Mouse (Mus musculus): Measurements from ENCODE around the gene Fabp6. TPM values are rescaled to one million over a fixed set of nuclear protein-coding genes. Genes with fewer than 3 reads are reported as not detected.

Fabp6 gene
- total and polyA plus RNA-seq, 3 experiments = not detected

DNA sequence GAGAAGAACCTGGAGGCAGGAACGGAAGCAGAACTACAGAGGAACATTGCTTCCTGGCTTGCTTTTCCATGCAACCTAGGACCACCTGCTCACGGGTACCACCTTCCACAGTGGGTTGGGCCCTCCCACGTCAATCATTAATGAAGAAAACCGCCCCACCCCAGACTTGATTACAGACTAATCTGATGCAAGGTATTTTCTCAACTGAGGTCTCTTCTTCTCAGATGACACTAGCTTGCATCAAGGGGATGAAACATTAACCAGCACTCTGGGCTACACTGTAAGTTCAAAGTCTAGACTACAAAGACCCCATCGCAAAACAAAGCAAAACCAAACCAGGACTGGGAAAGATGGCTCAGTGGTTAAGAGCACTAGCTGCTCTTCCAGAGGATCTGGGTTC, 20.4 kb upstream of the Fabp6 start:
- Histone ChIP-seq H3K9ac (ENCODE audit: low read depth, low read length) (no peak overlapping the region), H3K27me3 (ENCODE audit: control insufficient read depth, insufficient read depth, low read length) (no peaks in the 10 kb centered on the region), H3K27ac (no peak overlapping the region), H3K4me3 (no peak overlapping the region), H3K79me2 (replicated peaks; ENCODE audit: control insufficient read depth, insufficient read depth, low read length) (no peaks in the 10 kb centered on the region), H3K36me3 (ENCODE audit: control insufficient read depth, insufficient read depth, low read length) (no peaks in the 10 kb centered on the region), H3K4me1 (ENCODE audit: control insufficient read depth, insufficient read depth, low read length) (peaks cover 2% of the 10 kb centered on the region; the same call in 1 of the 2 replicates)
- intact Hi-C loops (cut with DNase I) = no loop called here
- TF ChIP-seq EP300 (IDR thresholded peaks at IDR 0.05; ENCODE audit: insufficient read depth, low read depth, low read length) (no peak), POLR2A (IDR thresholded peaks at IDR 0.05; ENCODE audit: insufficient read depth, low read depth, low read length) (no peak), CTCF (IDR thresholded peaks at IDR 0.05) (no peak)
- 82% methylated on average over 5 of the region's 5 CpGs for WGBS
- no peak for DNase-seq

DNA sequence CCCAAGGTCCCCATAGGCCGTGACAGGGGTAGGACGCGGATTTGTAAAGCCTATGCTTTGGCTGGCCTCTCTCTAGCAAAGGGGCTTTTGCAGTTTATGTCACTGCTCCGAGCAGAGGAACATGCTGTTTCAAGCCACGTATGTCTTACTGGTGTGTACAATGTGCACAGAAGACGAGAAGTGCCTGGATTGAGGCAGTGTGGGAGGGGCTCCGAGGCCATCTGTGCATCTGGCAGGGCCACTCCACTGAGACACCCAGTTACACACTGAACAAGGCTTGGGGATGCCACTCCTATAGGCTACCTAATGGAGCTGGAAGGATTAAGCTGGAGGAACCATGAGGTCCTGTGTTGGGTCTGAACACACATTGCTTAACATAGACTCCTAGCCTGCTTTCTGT, 17.1 kb upstream of the Fabp6 start:
- Histone ChIP-seq H3K27ac (peak overlapping the region; percentile 52), H3K4me1 (ENCODE audit: control insufficient read depth, insufficient read depth, low read length) (peaks cover 2% of the 10 kb centered on the region; the same call in 1 of the 2 replicates), H3K79me2 (replicated peaks; ENCODE audit: control insufficient read depth, insufficient read depth, low read length) (no peaks in the 10 kb centered on the region), H3K36me3 (ENCODE audit: control insufficient read depth, insufficient read depth, low read length) (no peaks in the 10 kb centered on the region), H3K9ac (ENCODE audit: low read depth, low read length) (no peak overlapping the region), H3K27me3 (ENCODE audit: control insufficient read depth, insufficient read depth, low read length) (no peaks in the 10 kb centered on the region), H3K4me3 (no peak overlapping the region)
- no peak for TF ChIP-seq EP300 (IDR thresholded peaks at IDR 0.05; ENCODE audit: insufficient read depth, low read depth, low read length)
- TF ChIP-seq POLR2A (IDR thresholded peaks at IDR 0.05; ENCODE audit: insufficient read depth, low read depth, low read length) = no peak
- TF ChIP-seq CTCF (IDR thresholded peaks at IDR 0.05) = no peak
- DNase-seq = peak; percentile 25 to 28
- WGBS = 69% methylated on average over 7 of the region's 7 CpGs
- intact Hi-C loops (cut with DNase I) = no loop called here

DNA sequence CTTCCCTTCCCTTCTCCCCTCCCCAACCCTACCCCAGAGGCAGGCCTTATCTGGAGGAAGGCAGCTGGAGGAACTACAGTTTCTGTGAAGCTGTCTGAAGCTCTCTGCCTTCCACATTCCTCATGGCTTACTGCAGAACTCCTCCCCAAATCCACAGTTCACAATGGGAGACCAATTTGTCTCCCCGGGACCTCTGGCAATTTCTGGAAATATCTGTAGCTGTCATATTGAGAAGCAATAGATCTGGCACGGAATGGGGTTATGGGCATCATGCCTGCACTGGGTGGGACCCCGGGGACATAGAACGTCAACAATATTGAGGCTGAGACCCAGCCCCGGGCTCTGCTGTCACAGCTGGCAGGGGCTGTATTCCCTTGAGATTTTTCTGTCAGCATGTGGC, 16.6 kb upstream of the Fabp6 start:
- WGBS = 42% methylated on average over 5 of the region's 5 CpGs
- Histone ChIP-seq H3K27me3 (ENCODE audit: control insufficient read depth, insufficient read depth, low read length) (no peaks in the 10 kb centered on the region), H3K79me2 (replicated peaks; ENCODE audit: control insufficient read depth, insufficient read depth, low read length) (no peaks in the 10 kb centered on the region), H3K36me3 (ENCODE audit: control insufficient read depth, insufficient read depth, low read length) (no peaks in the 10 kb centered on the region), H3K9ac (ENCODE audit: low read depth, low read length) (no peak overlapping the region), H3K4me3 (no peak overlapping the region), H3K27ac (peak overlapping the region; percentile 52), H3K4me1 (ENCODE audit: control insufficient read depth, insufficient read depth, low read length) (peaks cover 2% of the 10 kb centered on the region; the same call in 1 of the 2 replicates)
- no peak for TF ChIP-seq CTCF (IDR thresholded peaks at IDR 0.05)
- no peak for TF ChIP-seq POLR2A (IDR thresholded peaks at IDR 0.05; ENCODE audit: insufficient read depth, low read depth, low read length)
- TF ChIP-seq EP300 (IDR thresholded peaks at IDR 0.05; ENCODE audit: insufficient read depth, low read depth, low read length) = no peak
- DNase-seq = peak; percentile 50 to 60
- intact Hi-C loops (cut with DNase I) = no loop called here

DNA sequence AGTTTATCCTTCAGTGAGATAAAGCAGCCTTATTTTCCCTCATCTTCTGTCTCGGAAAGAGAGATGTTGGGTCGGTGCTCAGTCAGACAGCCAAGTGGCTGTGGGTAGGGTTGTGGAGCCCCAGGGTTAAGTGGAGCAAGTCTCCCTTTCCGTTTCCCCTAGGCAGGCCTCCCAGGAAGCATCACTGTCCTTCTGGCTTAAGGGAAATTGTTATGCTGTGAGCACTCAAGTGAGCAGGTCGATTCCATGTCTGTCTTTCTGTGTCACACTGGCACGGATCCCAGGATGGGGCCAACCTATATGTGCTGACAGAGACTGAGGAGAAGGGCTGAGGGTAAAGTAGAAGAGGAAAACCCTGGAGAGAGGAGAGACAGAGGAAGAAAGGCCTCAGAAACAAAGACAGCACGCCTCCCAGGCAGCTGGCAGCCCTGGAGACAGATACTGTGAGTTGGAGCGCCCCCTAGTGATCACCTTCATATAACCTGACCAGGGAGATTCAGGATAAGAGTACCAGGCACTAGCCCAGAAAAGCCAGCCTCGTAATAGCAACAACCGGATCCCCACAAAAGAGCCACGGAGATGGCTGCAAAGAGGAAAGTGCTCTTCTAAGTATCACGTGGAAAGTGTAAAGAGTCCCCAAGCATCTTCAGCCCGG, 11.6 kb upstream of the Fabp6 start:
- peak; percentile 71 to 73 for DNase-seq
- no peaks in the 10 kb centered on the region for H3K79me2 ChIP-seq (replicated peaks; ENCODE audit: control insufficient read depth, insufficient read depth, low read length)
- TF ChIP-seq EP300 (IDR thresholded peaks at IDR 0.05; ENCODE audit: insufficient read depth, low read depth, low read length) (0 out of 2 replicates have a peak, but pooled peaks have one; percentile 20), CTCF (IDR thresholded peaks at IDR 0.05) (peak; percentile 87), POLR2A (IDR thresholded peaks at IDR 0.05; ENCODE audit: insufficient read depth, low read depth, low read length) (no peak)
- intact Hi-C loops (cut with DNase I) = loop anchor here (1.0 to 2.0 kb wide), 2 partner anchors 26 to 119 kb away; partner anchors contain the start of gene 4933415A04Rik
- no peaks in the 10 kb centered on the region for H3K36me3 ChIP-seq (ENCODE audit: control insufficient read depth, insufficient read depth, low read length)
- 15% methylated on average over 12 of the region's 12 CpGs for whole genome bisulfite sequencing
- no peaks in the 10 kb centered on the region for H3K4me1 ChIP-seq (ENCODE audit: control insufficient read depth, insufficient read depth, low read length)
- H3K27me3 ChIP-seq (ENCODE audit: control insufficient read depth, insufficient read depth, low read length) = no peaks in the 10 kb centered on the region
- no peak overlapping the region for H3K4me3 ChIP-seq
- H3K9ac ChIP-seq (ENCODE audit: low read depth, low read length) = no peak overlapping the region
- no peak overlapping the region for H3K27ac ChIP-seq

DNA sequence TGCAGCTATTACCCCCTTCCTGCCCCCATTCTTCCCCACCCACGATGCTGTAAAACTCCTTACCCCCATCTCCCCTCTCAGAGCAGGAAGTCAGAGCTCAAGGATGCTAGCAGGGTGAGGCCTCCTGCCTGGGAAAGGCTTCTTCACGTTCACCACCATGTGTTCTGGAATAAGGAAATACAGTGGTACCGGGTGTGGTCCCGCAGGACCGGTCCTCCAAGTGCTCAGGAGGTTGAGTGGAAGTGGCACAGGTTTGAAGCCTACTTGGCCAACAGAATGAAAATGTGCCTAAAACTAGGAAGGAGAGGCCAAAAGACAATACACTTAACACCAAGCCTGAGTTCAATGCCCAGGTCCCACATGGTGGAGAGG, 9.3 kb upstream of the Fabp6 start:
- no peaks in the 10 kb centered on the region for H3K4me1 ChIP-seq (ENCODE audit: control insufficient read depth, insufficient read depth, low read length)
- intact Hi-C loops (cut with DNase I) = no loop called here
- H3K36me3 ChIP-seq (ENCODE audit: control insufficient read depth, insufficient read depth, low read length) = no peaks in the 10 kb centered on the region

DNA sequence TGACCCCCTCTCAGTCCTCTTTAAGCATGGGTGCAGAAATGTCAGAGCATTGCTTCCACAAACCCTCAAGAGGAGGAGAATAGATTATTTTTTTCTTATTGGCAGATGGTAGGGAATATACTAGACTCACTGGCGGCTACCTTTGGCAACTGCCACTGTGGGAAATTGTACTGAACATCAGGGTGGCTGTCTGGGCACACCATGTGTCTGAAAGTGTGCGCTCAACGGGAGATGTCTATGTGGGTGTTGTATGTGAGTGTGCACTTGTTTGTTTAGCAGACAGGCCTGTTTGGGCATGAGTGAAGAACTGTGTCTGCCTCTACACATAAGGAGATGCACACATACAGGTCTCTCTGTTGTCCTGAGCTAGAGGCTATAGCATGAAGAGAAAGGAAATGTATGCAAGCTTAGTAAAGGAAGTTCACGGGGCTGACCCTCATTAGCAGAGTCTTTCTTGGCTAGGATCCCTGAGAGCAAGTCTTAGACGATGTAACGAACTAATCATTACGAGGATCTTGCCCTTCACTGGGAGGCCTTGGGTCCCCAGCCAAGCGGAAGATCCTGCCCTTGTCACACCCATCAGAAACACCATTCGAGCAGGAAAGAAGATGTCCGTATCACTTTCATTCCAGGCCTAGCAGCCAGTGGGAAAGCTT, 8.8 kb upstream of the Fabp6 start:
- no peak overlapping the region for H3K4me3 ChIP-seq
- WGBS = 70% methylated on average over 10 of the region's 10 CpGs
- DNase-seq = no peak
- H3K27me3 ChIP-seq (ENCODE audit: control insufficient read depth, insufficient read depth, low read length) = no peaks in the 10 kb centered on the region
- no peaks in the 10 kb centered on the region for H3K4me1 ChIP-seq (ENCODE audit: control insufficient read depth, insufficient read depth, low read length)
- H3K36me3 ChIP-seq (ENCODE audit: control insufficient read depth, insufficient read depth, low read length) = no peaks in the 10 kb centered on the region
- H3K27ac ChIP-seq = no peak overlapping the region
- intact Hi-C loops (cut with DNase I) = no loop called here
- TF ChIP-seq EP300 (IDR thresholded peaks at IDR 0.05; ENCODE audit: insufficient read depth, low read depth, low read length) (no peak), POLR2A (IDR thresholded peaks at IDR 0.05; ENCODE audit: insufficient read depth, low read depth, low read length) (no peak), CTCF (IDR thresholded peaks at IDR 0.05) (no peak)
- no peak overlapping the region for H3K9ac ChIP-seq (ENCODE audit: low read depth, low read length)
- H3K79me2 ChIP-seq (replicated peaks; ENCODE audit: control insufficient read depth, insufficient read depth, low read length) = no peaks in the 10 kb centered on the region

More for the DNA sequence above, 9.3 kb upstream of the Fabp6 start:
- TF ChIP-seq EP300 (IDR thresholded peaks at IDR 0.05; ENCODE audit: insufficient read depth, low read depth, low read length) (no peak), CTCF (IDR thresholded peaks at IDR 0.05) (no peak), POLR2A (IDR thresholded peaks at IDR 0.05; ENCODE audit: insufficient read depth, low read depth, low read length) (no peak)
- no peak overlapping the region for H3K9ac ChIP-seq (ENCODE audit: low read depth, low read length)
- H3K27ac ChIP-seq = no peak overlapping the region
- DNase-seq = no peak
- H3K27me3 ChIP-seq (ENCODE audit: control insufficient read depth, insufficient read depth, low read length) = no peaks in the 10 kb centered on the region
- H3K79me2 ChIP-seq (replicated peaks; ENCODE audit: control insufficient read depth, insufficient read depth, low read length) = no peaks in the 10 kb centered on the region
- no peak overlapping the region for H3K4me3 ChIP-seq
- 59% methylated on average over 5 of the region's 5 CpGs for WGBS

Measured in heart, adult 2 months (tissue).